Comparison of ENCODE assay signal across 23 mouse cellular contexts in the genomic region with DNA sequence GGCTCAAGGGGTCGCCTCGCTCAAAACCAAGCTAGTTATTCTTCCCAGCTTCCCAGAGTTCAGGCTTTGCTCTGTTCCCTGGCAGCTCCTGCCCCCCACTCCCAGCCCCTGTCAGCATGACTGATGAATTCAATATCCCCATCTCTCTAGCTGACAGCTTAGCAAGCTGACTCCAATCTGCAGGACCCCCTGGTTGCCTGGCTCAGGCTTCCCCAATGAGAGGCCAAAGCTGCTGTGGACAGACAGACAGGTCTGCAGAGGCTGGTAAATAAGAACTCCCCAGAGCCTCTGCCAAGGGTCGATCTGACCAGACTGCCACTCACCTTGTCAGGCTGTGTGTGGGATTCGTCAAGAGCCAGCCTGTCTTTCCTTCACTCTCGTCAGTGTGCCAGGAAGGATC.
DNase-seq lines count a peak whose midpoint lies in the region; ATAC-seq and TF ChIP-seq lines count a peak whose summit lies in the region.
"Had no signal": no experiment of that assay in that cellular context is flagged by ENCODE, and none has a peak within 500 bp of the region (broad histone marks: within the 10 kb centered on the region; RNA-seq: fewer than 3 reads in every experiment).

No protein-coding gene starts in this region.

- H3K9me3 ChIP-seq in lung, embryonic 14.5 days (ENCODE audit: low read depth, low read length), result no peaks in the 10 kb centered on the region
- H3K9me3 ChIP-seq in embryonic facial prominence, embryonic 11.5 days (replicated peaks; ENCODE audit: control insufficient read depth, low read length), result no peaks in the 10 kb centered on the region
- H3K9me3 ChIP-seq in neural tube, embryonic 11.5 days (ENCODE audit: control insufficient read depth, low read length), result no peaks in the 10 kb centered on the region
- H3K9me3 ChIP-seq: intestine, embryonic 15.5 days; limb, embryonic 13.5 days; midbrain, embryonic 15.5 days had no signal

- H3K36me3 ChIP-seq in lung, embryonic 14.5 days (ENCODE audit: insufficient read depth), result no peaks in the 10 kb centered on the region
- H3K36me3 ChIP-seq in embryonic facial prominence, embryonic 11.5 days (replicated peaks; ENCODE audit: control insufficient read depth, insufficient read depth, low read depth, low read length), result no peaks in the 10 kb centered on the region
- no peaks in the 10 kb centered on the region for H3K36me3 ChIP-seq in neural tube, embryonic 11.5 days (ENCODE audit: control insufficient read depth, insufficient read depth, low read length)
- H3K36me3 ChIP-seq: G1E; intestine, embryonic 15.5 days; limb, embryonic 13.5 days; midbrain, embryonic 15.5 days had no signal

- H3K9ac ChIP-seq in lung, embryonic 14.5 days, result no peak overlapping the region
- H3K9ac ChIP-seq in embryonic facial prominence, embryonic 11.5 days (replicated peaks; ENCODE audit: low read length), result no peak overlapping the region
- no peak overlapping the region for H3K9ac ChIP-seq in neural tube, embryonic 11.5 days (ENCODE audit: low read length)
- H3K9ac ChIP-seq: intestine, embryonic 15.5 days; limb, embryonic 13.5 days; liver, embryonic 14.5 days; midbrain, embryonic 15.5 days had no signal

- H3K4me2 ChIP-seq in lung, embryonic 14.5 days, result no peak overlapping the region
- H3K4me2 ChIP-seq in embryonic facial prominence, embryonic 11.5 days (ENCODE audit: low read depth, low read length), result no peak overlapping the region
- H3K4me2 ChIP-seq in neural tube, embryonic 11.5 days (ENCODE audit: low read depth), result no peak overlapping the region
- H3K4me2 ChIP-seq: intestine, embryonic 15.5 days; limb, embryonic 13.5 days; midbrain, embryonic 15.5 days had no signal

- DNase-seq in heart, adult 11 months, result peak; percentile 83
- no peak for DNase-seq in heart, postnatal 25 days (ENCODE audit: low spot score)
- DNase-seq in lung, embryonic 14.5 days, result peak; percentile 22
- no peak for DNase-seq in lung, adult 18-20 months
- DNase-seq in embryonic facial prominence, embryonic 11.5 days (ENCODE audit: low spot score), result peak; percentile 44
- DNase-seq in neural tube, embryonic 11.5 days (ENCODE audit: low spot score), result peak; percentile 41
- DNase-seq in thymus, postnatal 14 days, result no peak
- DNase-seq in ovary, adult 18-20 months (ENCODE audit: low spot score), result no peak
- DNase-seq: cerebellum, adult 2 months; cerebellum, postnatal 36 days; kidney, adult 9 months; kidney, postnatal 36 days; layer of hippocampus, adult 9-11 months; lung, postnatal 10 days; right cerebral cortex, postnatal 4 days; thymus, adult 2 months had no signal

- no peaks in the 10 kb centered on the region; the same call in 1 of the 2 replicates for H3K4me1 ChIP-seq in lung, embryonic 14.5 days (ENCODE audit: insufficient read depth)
- H3K4me1 ChIP-seq in embryonic facial prominence, embryonic 11.5 days (ENCODE audit: control insufficient read depth, insufficient read depth, low read length), result no peaks in the 10 kb centered on the region; the same call in 1 of the 2 replicates
- H3K4me1 ChIP-seq in neural tube, embryonic 11.5 days (ENCODE audit: control insufficient read depth, insufficient read depth, low read length), result peaks cover 12% of the 10 kb centered on the region
- H3K4me1 ChIP-seq: intestine, embryonic 15.5 days; midbrain, embryonic 15.5 days had no signal

- H3K27ac ChIP-seq in lung, embryonic 14.5 days (ENCODE audit: low read depth), result no peak overlapping the region
- H3K27ac ChIP-seq in embryonic facial prominence, embryonic 11.5 days (replicated peaks; ENCODE audit: low read depth, low read length), result peak overlapping the region; percentile 22; the same call in 1 of the 2 replicates
- peak overlapping the region; percentile 29; the same call in 1 of the 2 replicates for H3K27ac ChIP-seq in neural tube, embryonic 11.5 days (ENCODE audit: low read depth, low read length)
- H3K27ac ChIP-seq: intestine, embryonic 15.5 days; limb, embryonic 13.5 days; liver, embryonic 14.5 days; midbrain, embryonic 15.5 days had no signal

- H3K4me3 ChIP-seq in lung, embryonic 14.5 days (ENCODE audit: low read depth, low read length), result no peak overlapping the region
- H3K4me3 ChIP-seq in embryonic facial prominence, embryonic 11.5 days (ENCODE audit: low read depth, low read length), result no peak overlapping the region
- H3K4me3 ChIP-seq in neural tube, embryonic 11.5 days (ENCODE audit: low read depth, low read length), result no peak overlapping the region
- H3K4me3 ChIP-seq: intestine, embryonic 15.5 days; limb, embryonic 13.5 days; midbrain, embryonic 15.5 days; myocyte had no signal

- no peaks in the 10 kb centered on the region for H3K27me3 ChIP-seq in lung, embryonic 14.5 days (ENCODE audit: insufficient read depth, low read length)
- no peaks in the 10 kb centered on the region for H3K27me3 ChIP-seq in embryonic facial prominence, embryonic 11.5 days (ENCODE audit: control insufficient read depth, insufficient read depth, low read length)
- no peaks in the 10 kb centered on the region for H3K27me3 ChIP-seq in neural tube, embryonic 11.5 days (ENCODE audit: control insufficient read depth, insufficient read depth, low read length)
- H3K27me3 ChIP-seq: intestine, embryonic 15.5 days; limb, embryonic 13.5 days; midbrain, embryonic 15.5 days had no signal

- intact Hi-C loops in heart, postnatal 25 days (cut with DNase I), result no loop called here

- 22% methylated on average over 5 of the region's 5 CpGs for WGBS in lung, embryonic 14.5 days
- WGBS in embryonic facial prominence, embryonic 11.5 days, result 14% methylated on average over 5 of the region's 5 CpGs
- 54% methylated on average over 5 of the region's 5 CpGs for WGBS in neural tube, embryonic 11.5 days

- no peak; the same call in 1 of the 2 replicates for ATAC-seq in lung, embryonic 14.5 days (ENCODE audit: insufficient read depth)
- 0 out of 2 replicates have a peak, but pooled peaks have one; percentile 29 for ATAC-seq in embryonic facial prominence, embryonic 11.5 days (replicated peaks; ENCODE audit: insufficient number of reproducible peaks, low FRiP score, low TSS enrichment, low read depth)
- no peak for ATAC-seq in neural tube, embryonic 11.5 days (ENCODE audit: insufficient read depth, low FRiP score, low TSS enrichment)
- ATAC-seq: forebrain, embryonic 14.5 days; intestine, embryonic 15.5 days; midbrain, embryonic 15.5 days had no signal

- no peak for TF ChIP-seq CTCF in lung, embryonic 14.5 days (IDR thresholded peaks at IDR 0.05; ENCODE audit: low read depth)

Comparison
In these comparisons a context has a peak if more than half of its experiments do, and no peak if none do; other contexts are left out.
1. DNase-seq: peak in heart, adult 11 months (single experiment), lung, embryonic 14.5 days (single experiment), embryonic facial prominence, embryonic 11.5 days (single experiment) and neural tube, embryonic 11.5 days (single experiment); none in heart, postnatal 25 days (single experiment), lung, adult 18-20 months (0 of 2), thymus, postnatal 14 days (single experiment) and ovary, adult 18-20 months (single experiment).